Mouse (Mus musculus): ENCODE measurements at regions not wholly inside any gene's neighbourhood (a gene's known extent, or its start where the extent isn't known, plus 50 kb on each side); places are given as distances from the start of the nearest gene placed in this dataset.

DNA sequence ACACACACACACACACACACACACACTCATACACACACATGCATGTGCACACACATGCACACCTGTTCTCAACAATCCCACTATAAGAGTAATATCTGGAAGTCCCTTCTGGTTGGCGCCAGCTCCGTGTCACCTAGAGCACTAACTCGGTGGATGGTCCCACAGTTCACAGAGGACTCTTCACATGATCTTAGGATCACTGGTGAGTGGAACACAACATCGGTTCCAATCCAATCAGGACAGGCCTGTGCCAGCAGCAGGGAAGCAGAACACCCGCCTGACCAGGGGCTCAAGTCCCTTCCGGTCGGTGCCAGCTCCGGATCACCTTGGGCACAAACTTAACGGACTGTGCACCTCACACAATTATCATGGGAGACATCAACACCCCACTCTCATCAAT is 651.7 kb downstream of the Zfp706 start:
- in situ Hi-C loops (cut with MboI; ENCODE audit: low pct_unique_long_range_greater_than_20kb in 1 of 2, low sequenced_read_pairs in 2 of 2, unreplicated experiment in 1 of 2) = no loop called here

- in situ Hi-C loops (cut with MboI; ENCODE audit: low pct_unique_long_range_greater_than_20kb in 1 of 2, low sequenced_read_pairs in 2 of 2, unreplicated experiment in 1 of 2) = no loop called here
Observed at GRCm38 (mm10) chr15:36354545-36354944, 653.0 kb downstream of the Zfp706 start.

GRCm38 (mm10) chr15:36353793-36354192 is 653.8 kb downstream of the Zfp706 start:
- in situ Hi-C loops (cut with MboI; ENCODE audit: low pct_unique_long_range_greater_than_20kb in 1 of 2, low sequenced_read_pairs in 2 of 2, unreplicated experiment in 1 of 2) = no loop called here

- in situ Hi-C loops (cut with MboI; ENCODE audit: low pct_unique_long_range_greater_than_20kb in 1 of 2, low sequenced_read_pairs in 2 of 2, unreplicated experiment in 1 of 2) = no loop called here
Observed at GRCm38 (mm10) chr15:36352929-36353328, 654.6 kb downstream of the Zfp706 start.

DNA sequence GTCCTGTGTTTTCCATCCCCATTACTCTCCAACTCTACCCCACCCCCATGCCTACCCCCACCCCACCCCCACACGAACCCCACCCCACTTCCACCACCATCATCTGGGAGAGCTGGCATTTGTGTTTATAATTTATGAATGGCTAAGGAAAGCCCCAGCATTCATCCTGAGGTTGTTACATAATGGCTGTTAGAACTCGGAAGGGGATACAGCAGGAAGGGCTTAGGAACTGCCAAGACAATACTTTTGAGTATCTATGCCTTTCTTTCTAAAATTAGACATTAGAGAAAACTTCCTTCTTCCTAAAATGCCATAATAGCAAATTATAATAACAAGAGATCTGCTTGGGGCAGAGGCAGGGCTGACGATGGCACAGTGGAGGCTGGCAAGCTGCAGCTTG is 655.9 kb downstream of the Zfp706 start:
- in situ Hi-C loops (cut with MboI; ENCODE audit: low pct_unique_long_range_greater_than_20kb in 1 of 2, low sequenced_read_pairs in 2 of 2, unreplicated experiment in 1 of 2) = no loop called here

DNA sequence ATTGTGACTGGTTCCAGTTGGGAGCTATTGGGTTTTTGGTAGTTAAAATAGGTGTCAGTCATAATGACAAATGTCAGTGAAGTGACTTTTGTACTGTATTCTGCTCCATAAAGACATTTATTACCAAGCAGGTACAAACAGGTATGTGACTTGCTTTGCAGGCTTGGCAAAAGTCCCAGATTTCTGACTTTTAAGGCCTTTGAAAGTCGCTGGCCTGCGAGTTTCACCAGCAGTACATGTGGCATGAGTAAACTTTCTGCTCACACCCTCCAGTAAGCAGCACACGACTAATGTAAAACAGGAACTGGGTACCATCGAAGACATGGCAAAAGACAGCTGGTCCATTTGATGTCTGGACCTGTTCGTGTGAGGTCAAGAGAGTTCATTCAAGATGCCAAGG is 659.2 kb downstream of the Zfp706 start:
- in situ Hi-C loops (cut with MboI; ENCODE audit: low pct_unique_long_range_greater_than_20kb in 1 of 2, low sequenced_read_pairs in 2 of 2, unreplicated experiment in 1 of 2) = no loop called here

DNA sequence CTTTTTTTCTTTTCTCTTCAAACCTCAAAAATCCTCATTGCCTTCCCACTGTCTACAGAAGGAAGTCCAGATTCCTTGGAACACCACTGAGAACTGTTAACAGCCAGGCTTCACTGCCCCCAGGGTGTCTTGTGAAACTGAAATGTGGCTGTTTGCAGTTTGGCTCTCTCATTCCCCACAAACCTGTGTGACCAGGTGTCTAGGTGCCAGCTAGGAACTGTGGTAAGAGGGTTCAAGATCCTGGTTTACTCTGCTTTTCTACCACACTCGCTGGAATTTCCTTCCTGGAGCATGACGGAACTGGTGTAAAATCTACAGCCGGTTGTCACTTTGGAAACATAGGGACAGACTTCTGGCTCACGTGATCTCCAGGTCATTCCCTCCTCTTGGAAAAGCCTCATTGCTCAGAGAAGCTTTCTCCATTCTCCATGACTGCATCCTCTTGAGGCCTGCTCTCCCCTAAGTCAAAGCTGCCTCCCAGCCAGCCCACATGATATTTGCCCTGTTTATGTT is 660.2 kb downstream of the Zfp706 start:
- in situ Hi-C loops (cut with MboI; ENCODE audit: low pct_unique_long_range_greater_than_20kb in 1 of 2, low sequenced_read_pairs in 2 of 2, unreplicated experiment in 1 of 2) = no loop called here

DNA sequence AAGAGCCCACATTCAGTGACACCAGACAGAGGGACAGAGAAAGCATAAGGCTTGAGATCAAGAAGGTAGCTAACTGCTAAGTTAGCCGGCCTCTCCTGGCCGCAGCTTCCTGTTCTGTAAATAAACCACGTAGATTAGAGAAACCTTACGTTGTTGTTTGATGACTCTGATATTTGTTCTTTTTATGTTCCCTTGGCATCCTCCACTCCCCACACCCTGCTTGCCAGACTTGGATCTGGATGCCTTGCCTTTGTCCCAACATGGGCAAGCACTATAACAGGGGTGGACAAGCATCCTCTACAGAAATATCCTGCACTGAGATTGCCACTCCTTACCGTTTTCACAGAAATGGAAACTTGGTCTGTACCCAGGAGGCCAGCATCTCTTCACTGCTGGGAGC is 661.4 kb downstream of the Zfp706 start:
- in situ Hi-C loops (cut with MboI; ENCODE audit: low pct_unique_long_range_greater_than_20kb in 1 of 2, low sequenced_read_pairs in 2 of 2, unreplicated experiment in 1 of 2) = no loop called here

DNA sequence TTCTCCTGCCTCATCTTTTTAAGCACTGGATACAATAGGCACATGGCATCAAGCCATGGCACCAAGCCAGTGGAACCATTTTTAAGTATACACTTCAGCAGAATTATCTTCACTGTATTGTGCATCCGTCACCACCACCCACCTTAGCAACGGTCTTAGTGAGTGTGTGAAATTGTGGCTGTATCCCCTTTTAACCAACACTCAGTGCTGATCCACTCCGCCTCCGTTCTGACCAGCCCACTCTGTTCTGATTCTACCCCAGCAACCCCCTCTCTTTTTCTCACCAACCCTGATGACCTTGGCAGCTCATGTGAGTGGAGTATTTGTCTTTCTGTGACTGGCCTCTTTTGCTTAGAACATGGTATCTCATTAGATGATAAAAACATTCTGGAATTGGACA is 662.2 kb downstream of the Zfp706 start:
- in situ Hi-C loops (cut with MboI; ENCODE audit: low pct_unique_long_range_greater_than_20kb in 1 of 2, low sequenced_read_pairs in 2 of 2, unreplicated experiment in 1 of 2) = no loop called here

DNA sequence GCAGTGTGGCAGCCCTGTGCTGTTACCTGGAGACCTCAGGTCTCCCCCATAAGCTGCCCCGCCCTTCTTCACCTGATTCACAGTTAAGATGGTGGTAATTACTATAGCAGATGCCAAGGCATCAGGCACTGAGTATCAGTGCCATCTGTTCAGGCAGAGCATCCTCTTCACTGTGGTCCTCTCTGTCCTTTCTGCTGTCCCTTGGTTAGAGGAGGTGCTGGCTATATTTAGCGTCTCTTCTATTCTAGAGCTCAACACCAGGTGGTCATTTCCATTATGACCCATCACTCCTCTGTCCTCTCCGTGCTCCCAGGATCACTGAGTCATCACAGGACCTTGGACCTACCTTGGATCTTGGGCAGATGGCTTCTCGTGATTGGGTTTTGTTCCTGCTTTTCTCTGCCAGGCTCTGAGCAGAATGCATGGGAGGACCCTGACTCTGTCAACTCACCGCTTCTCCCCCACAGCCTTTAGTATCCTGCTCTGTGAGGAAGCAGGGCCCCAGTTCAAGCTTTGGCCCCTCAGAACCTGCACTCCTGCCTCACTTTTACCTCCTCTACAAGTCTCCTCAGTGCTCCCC is 667.5 kb downstream of the Zfp706 start:
- in situ Hi-C loops (cut with MboI; ENCODE audit: low pct_unique_long_range_greater_than_20kb in 1 of 2, low sequenced_read_pairs in 2 of 2, unreplicated experiment in 1 of 2) = no loop called here

DNA sequence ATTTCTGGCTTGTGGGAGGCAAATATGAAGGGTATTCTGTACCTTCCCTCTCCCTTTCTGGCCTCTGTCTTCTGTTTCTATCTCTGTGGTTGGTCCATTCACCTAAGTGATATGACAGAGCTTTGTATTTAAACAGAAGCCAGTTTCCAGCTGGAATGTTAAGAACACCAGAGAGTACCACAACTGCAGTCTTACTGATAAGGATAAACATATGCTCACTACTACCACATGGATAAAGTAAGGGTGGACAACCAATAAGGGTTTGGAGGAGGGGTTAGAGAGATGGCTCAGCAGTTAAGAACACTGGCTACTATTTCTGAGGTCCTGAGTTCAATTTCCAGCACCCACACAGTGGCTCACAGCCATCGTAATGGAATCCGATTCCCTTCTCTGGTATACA is 668.8 kb downstream of the Zfp706 start:
- in situ Hi-C loops (cut with MboI; ENCODE audit: low pct_unique_long_range_greater_than_20kb in 1 of 2, low sequenced_read_pairs in 2 of 2, unreplicated experiment in 1 of 2) = no loop called here

DNA sequence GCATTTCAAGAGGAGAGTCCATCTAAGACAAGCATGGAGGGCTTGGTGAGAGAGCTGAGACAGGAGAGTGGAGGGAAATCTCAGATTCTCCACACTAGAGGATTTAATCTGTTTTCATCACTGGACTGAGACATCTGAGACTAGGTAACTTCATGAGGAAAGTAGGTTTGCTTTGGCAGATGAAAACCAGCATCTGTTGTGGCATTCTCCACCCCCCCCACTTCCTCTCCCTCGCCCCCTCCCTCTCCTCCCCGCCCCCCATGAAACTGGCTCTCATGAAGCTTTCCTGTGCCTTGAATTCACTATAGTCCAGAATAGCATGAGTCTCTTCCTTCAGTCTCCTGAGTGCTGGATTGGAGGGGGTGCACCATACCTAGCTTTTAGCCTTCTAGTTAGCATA is 670.7 kb downstream of the Zfp706 start:
- in situ Hi-C loops (cut with MboI; ENCODE audit: low pct_unique_long_range_greater_than_20kb in 1 of 2, low sequenced_read_pairs in 2 of 2, unreplicated experiment in 1 of 2) = no loop called here

GRCm38 (mm10) chr15:36335116-36335515 is 672.5 kb downstream of the Zfp706 start:
- in situ Hi-C loops (cut with MboI; ENCODE audit: low pct_unique_long_range_greater_than_20kb in 1 of 2, low sequenced_read_pairs in 2 of 2, unreplicated experiment in 1 of 2) = no loop called here

DNA sequence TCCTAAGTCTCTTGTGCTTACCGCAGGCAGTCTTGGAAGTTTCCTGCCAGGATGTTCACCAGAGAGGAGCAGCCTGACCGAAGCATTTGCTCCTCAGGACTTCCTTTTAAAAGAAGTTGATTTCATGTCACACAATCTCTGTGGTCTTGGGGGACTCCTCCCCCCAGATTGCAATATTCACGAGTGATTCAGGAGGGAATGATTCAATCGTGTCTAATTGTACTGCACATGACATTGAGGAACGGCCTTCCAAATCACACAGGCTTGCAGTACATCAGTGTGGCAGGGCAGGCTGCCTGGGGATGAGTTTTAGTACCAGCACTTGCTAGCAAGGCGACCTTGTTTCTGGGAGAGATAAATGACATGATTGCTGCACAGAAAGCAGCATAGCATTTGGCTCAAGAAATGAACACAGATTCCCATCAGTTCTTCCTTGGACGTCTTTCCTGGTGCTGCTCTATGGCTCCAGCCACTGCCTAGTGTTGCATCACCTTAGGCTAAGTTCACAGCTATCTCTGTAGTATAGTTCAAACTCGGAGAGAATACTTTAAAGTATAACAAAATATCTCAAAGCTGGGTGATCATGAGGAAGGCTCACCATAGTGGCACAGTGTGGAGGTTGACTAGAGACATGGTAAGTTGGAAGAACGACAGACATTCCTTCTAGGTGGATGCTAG is 673.0 kb downstream of the Zfp706 start:
- in situ Hi-C loops (cut with MboI; ENCODE audit: low pct_unique_long_range_greater_than_20kb in 1 of 2, low sequenced_read_pairs in 2 of 2, unreplicated experiment in 1 of 2) = no loop called here

DNA sequence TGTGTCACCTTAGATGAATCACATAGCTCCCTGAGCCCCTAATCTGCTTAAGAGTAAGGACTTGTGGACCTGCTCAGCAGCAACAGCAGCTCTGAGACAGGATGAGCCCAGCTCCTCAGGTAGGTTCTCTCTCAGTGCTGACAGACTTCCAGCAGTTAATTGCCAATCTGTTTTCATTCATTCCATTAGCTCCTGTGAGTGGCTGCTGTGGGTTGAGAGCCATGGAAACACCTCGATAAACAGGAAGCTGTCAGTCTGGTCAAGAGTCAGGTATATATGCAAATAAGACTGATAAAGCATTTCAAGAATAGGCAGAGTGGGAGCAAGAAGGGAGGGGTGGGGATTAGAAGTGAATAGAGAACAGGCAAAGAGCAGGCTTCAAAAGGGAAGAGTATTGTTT is 673.7 kb downstream of the Zfp706 start:
- in situ Hi-C loops (cut with MboI; ENCODE audit: low pct_unique_long_range_greater_than_20kb in 1 of 2, low sequenced_read_pairs in 2 of 2, unreplicated experiment in 1 of 2) = no loop called here

GRCm38 (mm10) chr15:36333265-36333664 is 674.3 kb downstream of the Zfp706 start:
- in situ Hi-C loops (cut with MboI; ENCODE audit: low pct_unique_long_range_greater_than_20kb in 1 of 2, low sequenced_read_pairs in 2 of 2, unreplicated experiment in 1 of 2) = no loop called here

Data from mouse embryonic stem cell (cell line).